Mouse (Mus musculus) T-cell, adult 66 days (primary cell): ENCODE results near the gene Atp2b4. TPM values are rescaled to one million over a fixed set of nuclear protein-coding genes. Genes with fewer than 3 reads are reported as not detected.

ENCODE experiments used
- total RNA-seq, 2 experiments: library from RNA; stranded (reverse); gene quantifications; 3 replicates in 1 of 2; 4 replicates in 1 of 2; pipeline ENCODE4 v1.2.4; 2023

The Atp2b4 gene
- total RNA-seq, result 10 to 100 TPM in 1 of 2 experiments, 1 to 10 TPM in 1; 9.5 to 13.9 TPM

DNA sequence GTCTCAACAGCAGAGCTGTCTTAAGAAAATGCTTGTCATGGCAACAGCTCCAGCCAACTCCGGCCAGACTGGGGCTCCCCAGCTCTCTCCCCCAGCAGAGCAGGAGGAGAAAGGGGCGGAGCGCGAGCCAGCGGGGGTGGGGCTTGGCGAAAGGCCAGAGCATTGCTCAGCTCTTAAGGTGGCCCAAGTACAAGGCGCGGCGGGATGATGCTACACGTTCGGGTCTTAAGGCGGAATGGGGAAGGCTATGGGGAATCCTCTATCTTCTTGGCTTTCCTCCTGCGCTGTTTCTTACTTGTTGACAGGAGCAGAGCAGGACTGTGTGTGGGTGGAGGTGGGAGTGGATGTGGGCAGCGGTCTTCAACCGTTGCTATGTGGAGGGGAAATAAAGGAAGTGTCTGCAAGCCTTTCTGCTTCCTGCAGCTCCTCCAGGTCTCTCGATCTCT lies at the start of gene Atp2b4:
Gene Atp2b4, minus strand, starts transcription at position 94 of the 446 bp plus-strand sequence.

DNA sequence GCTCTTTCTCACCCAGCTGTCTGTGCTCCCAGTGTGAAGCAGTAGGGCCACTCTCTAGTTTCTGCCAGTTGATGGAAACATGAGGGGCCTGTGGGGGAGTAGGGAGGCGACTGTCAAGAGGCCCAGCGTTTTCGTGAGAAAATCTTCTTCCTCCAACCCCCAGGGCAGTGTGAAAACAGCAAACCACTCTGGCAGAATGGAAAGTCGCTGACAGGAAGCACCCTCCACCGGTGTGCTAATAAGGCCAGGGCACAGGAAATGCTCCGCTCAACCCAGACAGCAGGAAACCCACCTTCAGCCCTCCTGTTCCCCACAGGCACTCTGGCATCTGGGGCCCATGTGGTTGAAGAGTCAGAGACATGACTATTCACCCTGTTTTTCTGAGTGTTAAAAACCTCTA lies 110.9 kb downstream of the Atp2b4 start, which contains the start of gene Lax1:
Gene Lax1, minus strand, starts transcription at position 212 of the 400 bp plus-strand sequence.

DNA sequence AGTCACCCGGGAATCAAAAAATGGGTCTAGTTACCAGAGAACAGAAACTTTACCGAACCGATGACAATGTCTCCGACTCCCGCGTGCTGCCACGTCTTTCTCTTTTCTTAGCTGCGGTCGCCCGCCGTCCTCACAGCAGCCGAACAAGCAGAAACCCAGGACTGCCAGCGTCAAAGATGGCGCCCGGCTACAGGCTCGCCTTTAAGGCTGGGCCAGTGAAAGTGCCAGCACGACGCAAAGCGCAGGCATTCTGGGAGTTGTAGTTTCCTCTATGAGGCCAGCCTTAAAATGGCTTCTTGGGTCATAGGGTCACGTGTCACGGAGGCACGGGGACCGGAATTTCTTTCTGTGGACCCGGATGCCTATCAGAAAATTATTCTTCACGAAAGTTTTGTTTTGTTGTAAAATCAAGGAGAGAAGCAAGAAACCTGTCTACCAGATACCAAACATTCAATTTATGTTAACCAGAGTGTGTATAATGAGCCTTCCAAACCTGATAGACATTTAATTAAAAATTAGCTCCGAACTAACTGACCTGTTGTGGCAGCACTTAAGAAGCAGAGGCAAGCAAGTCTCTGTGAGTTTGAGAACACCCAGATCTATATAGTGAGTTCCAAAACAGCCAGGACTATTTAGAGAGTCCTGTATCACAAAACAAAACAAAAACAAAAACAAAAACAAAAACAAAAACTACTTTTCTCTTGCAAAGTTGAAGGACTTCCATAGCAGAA lies 139.5 kb downstream of the Atp2b4 start, which contains the start of gene Gm38394:
Gene Gm38394, minus strand, starts transcription at position 116 of the 731 bp plus-strand sequence.

DNA sequence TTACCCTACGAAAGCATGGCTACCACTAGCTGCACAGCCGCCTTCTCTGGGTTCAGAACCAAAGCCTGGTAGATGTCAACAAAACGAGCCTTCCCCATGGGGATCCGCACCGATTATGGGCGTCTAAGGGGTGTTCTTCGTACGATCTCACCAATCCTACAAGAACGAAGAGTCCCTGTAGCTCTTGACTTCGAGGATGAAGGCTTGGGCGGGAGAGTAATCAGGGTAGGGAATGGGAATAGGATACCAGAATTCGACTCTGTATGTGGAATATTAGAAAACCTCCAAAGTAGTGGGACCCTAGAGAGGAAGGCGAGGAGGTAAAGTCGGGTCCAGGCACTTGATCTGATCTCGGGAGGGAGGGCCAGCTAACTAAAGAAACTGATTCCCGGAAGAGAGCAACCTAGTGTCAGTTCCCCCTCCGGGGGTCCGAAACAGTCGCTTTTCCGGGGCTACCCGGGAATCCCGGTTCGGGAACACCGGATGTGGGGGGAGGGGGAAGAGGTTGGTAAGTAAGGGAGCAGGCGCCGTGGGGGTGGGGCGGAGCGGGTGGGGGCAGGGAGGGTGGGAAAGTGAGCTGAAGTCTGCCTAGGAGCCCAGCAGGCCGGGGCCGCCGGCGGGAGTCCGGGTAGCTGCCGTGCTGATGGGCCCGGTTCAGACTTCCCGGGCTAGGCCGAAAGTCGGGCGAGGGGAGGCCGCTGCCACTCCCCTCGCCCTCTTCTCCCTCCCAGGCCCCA lies 140.2 kb downstream of the Atp2b4 start, which contains the start of gene Zbed6:
Gene Zbed6, minus strand, starts transcription at position 420 of the 737 bp plus-strand sequence.

Other genes with a start within 250 kb of the Atp2b4 start
- 100 to 1,000 TPM; 190 to 195 TPM for gene Snrpe, start 190.8 kb downstream of the Atp2b4 start, total RNA-seq
- 10 to 100 TPM; 28.0 to 32.7 TPM for gene Zbed6, start 140.2 kb downstream of the Atp2b4 start, total RNA-seq
- 10 to 100 TPM; 47.3 to 51.1 TPM for gene Gm38394, start 139.7 kb downstream of the Atp2b4 start, total RNA-seq
- gene Lax1, start 110.9 kb downstream of the Atp2b4 start, total RNA-seq, result 10 to 100 TPM; 62.5 to 62.6 TPM
- not detected for gene Optc, start 107.0 kb upstream of the Atp2b4 start, total RNA-seq
- gene Prelp, start 120.4 kb upstream of the Atp2b4 start, total RNA-seq, result not detected
- not detected for gene Fmod, start 236.2 kb upstream of the Atp2b4 start, total RNA-seq